Mouse (Mus musculus): ENCODE data around the gene 4930415O20Rik.

DNA sequence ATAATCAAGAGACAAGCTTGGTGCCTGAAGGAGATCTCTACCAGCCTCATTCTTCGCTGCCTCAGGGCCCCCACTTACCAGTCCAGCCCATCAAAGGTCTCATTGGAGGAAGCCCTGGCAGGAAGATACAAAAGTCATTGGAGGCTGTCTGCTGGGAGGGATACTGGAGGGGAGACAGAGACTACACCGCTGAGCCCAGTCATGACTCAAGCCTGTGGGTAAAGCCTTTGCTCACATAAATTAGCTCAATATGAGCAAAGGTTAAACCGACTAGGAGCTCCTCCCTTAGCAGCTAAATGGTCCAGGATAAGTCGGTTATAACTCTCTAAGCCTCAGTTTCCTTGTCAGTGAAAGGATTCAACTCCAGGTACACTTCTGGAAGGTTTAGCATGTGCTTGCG lies 24.2 kb downstream of the 4930415O20Rik start:
- TF ChIP-seq POLR2A (IDR thresholded peaks at IDR 0.05; ENCODE audit: borderline replicate concordance, low read depth, low read length), result no peak
- TF ChIP-seq CTCF (IDR thresholded peaks at IDR 0.05; ENCODE audit: low read depth, low read length), result no peak
